Mouse (Mus musculus): ENCODE data around the gene Dennd6a.

GRCm38 (mm10) chr14:26578791-26579191 lies 5.1 kb downstream of the Dennd6a start:
- TF ChIP-seq CTCF (IDR thresholded peaks at IDR 0.05; ENCODE audit: low read depth, low read length) (no peak), GATA1 (IDR thresholded peaks at IDR 0.05; ENCODE audit: borderline replicate concordance, low read length) (no peak)
